Mouse (Mus musculus): ENCODE data around the gene Lsmem1. TPM values are rescaled to one million over a fixed set of nuclear protein-coding genes. Genes with fewer than 3 reads are reported as not detected.

Lsmem1 gene
- polyA plus RNA-seq, 2 experiments, result 1.9 to 2.0 TPM

DNA sequence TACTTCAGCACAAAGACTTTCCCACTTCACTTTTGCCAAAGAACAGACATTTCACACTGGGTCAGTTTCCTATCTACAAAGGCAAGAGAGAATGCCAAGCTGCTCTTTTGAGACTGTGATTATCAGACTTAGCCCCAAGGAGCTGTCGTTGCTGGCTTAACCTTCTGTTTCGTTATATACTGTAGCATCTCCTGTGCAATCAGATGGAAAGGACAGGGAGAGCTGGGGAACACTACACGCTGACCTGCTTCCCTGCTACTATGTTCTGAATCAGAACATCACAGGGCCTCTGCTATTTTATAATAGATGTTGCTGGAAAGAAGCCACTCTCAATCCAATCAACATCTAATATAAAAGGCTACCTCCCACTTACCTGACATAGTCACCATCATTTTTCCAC, 9.8 kb upstream of the Lsmem1 start:
- Histone ChIP-seq H3K4me1 (ENCODE audit: control insufficient read depth, insufficient read depth, low read length) (0 out of 2 replicates have a peak, but pooled peaks cover 4% of the 10 kb centered on the region), H3K27me3 (ENCODE audit: control insufficient read depth, insufficient read depth, low read length) (no peaks in the 10 kb centered on the region), H3K4me2 (replicated peaks; ENCODE audit: low read depth, low read length, severe bottlenecking) (no peak overlapping the region), H3K9ac (ENCODE audit: low read depth, low read length, severe bottlenecking) (no peak overlapping the region), H3K9me3 (ENCODE audit: control insufficient read depth, low read length) (0 out of 2 replicates have a peak, but pooled peaks cover 4% of the 10 kb centered on the region), H3K4me3 (replicated peaks; ENCODE audit: low read length) (no peak overlapping the region), H3K27ac (replicated peaks; ENCODE audit: low read depth, low read length) (no peak overlapping the region), H3K36me3 (ENCODE audit: control insufficient read depth, insufficient read depth, low read length) (peaks cover 78% of the 10 kb centered on the region)
- no peak for DNase-seq (ENCODE audit: low spot score)
- 90% methylated on average over 3 of the region's 3 CpGs for WGBS
- TF ChIP-seq POLR2A (IDR thresholded peaks at IDR 0.05; ENCODE audit: borderline replicate concordance, extremely low read depth, insufficient read depth, insufficient read length), result no peak
- no peak for ATAC-seq (ENCODE audit: low FRiP score, low read depth)

DNA sequence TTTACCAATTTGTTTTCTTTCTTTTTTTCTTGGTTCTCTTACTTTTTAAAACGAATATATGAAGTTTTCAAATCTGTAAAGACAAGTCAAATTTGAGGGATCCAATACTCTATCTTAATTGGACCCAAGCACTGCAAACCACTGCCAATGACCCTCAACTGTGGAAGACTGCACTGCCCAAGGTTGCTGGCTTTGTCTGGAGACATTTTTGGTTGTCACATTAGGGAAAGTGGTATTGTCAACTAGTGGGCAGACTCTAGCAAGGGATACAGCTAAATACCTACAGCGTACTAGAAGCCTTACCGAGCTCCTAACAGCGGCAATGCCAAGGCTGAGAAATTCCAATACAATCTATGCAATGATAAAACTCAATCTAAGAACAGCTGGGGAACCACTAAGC, 8.6 kb upstream of the Lsmem1 start:
- ATAC-seq (ENCODE audit: low FRiP score, low read depth) (no peak), DNase-seq (ENCODE audit: low spot score) (no peak)
- H3K4me3 ChIP-seq (replicated peaks; ENCODE audit: low read length), result no peak overlapping the region
- 0 out of 2 replicates have a peak, but pooled peaks cover 4% of the 10 kb centered on the region for H3K4me1 ChIP-seq (ENCODE audit: control insufficient read depth, insufficient read depth, low read length)
- no peaks in the 10 kb centered on the region for H3K27me3 ChIP-seq (ENCODE audit: control insufficient read depth, insufficient read depth, low read length)
- H3K9ac ChIP-seq (ENCODE audit: low read depth, low read length, severe bottlenecking), result no peak overlapping the region
- H3K36me3 ChIP-seq (ENCODE audit: control insufficient read depth, insufficient read depth, low read length), result peaks cover 74% of the 10 kb centered on the region
- TF ChIP-seq POLR2A (IDR thresholded peaks at IDR 0.05; ENCODE audit: borderline replicate concordance, extremely low read depth, insufficient read depth, insufficient read length), result no peak
- H3K4me2 ChIP-seq (replicated peaks; ENCODE audit: low read depth, low read length, severe bottlenecking), result no peak overlapping the region
- no peak overlapping the region for H3K27ac ChIP-seq (replicated peaks; ENCODE audit: low read depth, low read length)
- 0 out of 2 replicates have a peak, but pooled peaks cover 4% of the 10 kb centered on the region for H3K9me3 ChIP-seq (ENCODE audit: control insufficient read depth, low read length)
- WGBS, result 95% methylated on average over 4 of the region's 4 CpGs

DNA sequence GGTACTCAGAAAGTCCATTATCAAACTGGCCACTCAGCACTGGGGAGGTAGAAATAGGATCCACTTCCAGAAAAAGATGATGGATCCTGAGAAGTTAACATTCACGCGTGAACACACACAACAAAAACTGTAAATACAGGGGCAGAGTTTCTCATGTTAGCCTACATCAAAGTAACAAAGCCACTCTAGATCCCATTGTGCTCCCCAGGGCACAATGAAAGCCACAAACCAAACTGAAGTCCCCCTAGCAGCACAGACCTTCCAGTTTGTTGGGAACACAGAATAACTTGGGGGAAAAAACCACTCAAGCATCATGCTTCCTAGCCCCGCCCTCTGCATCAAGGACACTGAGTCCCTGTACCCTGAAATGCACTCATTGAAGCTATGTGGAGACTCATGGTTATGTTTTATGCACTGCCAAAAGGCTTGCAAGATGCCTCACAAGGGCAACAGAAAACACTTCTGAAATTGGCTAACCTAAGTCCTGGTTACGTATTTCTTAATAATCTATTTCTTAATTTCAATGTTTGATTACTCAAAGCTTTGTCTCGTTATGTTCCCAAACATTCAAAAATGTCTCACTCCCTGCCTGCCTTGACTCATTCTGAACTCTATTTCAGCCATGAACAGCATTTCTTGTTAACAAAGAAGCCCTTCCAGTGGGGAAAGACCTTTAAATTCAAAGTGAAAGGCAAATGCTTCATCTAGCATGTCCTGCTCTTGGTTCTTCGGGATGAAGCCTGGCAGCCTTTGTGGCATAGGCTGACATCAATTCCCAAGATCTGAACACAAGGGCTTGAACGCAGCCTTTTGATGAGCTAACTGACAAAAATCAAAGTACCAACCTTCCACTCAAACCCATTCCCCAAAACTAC, 3.1 kb upstream of the Lsmem1 start:
- peaks cover 50% of the 10 kb centered on the region for H3K36me3 ChIP-seq (ENCODE audit: control insufficient read depth, insufficient read depth, low read length)
- no peak for TF ChIP-seq POLR2A (IDR thresholded peaks at IDR 0.05; ENCODE audit: borderline replicate concordance, extremely low read depth, insufficient read depth, insufficient read length)
- H3K9me3 ChIP-seq (ENCODE audit: control insufficient read depth, low read length), result no peaks in the 10 kb centered on the region
- no peak overlapping the region for H3K27ac ChIP-seq (replicated peaks; ENCODE audit: low read depth, low read length)
- H3K4me3 ChIP-seq (replicated peaks; ENCODE audit: low read length), result no peak overlapping the region
- H3K4me1 ChIP-seq (ENCODE audit: control insufficient read depth, insufficient read depth, low read length), result no peaks in the 10 kb centered on the region
- ATAC-seq (ENCODE audit: low FRiP score, low read depth), result no peak
- no peak overlapping the region for H3K4me2 ChIP-seq (replicated peaks; ENCODE audit: low read depth, low read length, severe bottlenecking)
- 92% methylated on average over 7 of the region's 7 CpGs for WGBS
- no peaks in the 10 kb centered on the region for H3K27me3 ChIP-seq (ENCODE audit: control insufficient read depth, insufficient read depth, low read length)
- no peak overlapping the region for H3K9ac ChIP-seq (ENCODE audit: low read depth, low read length, severe bottlenecking)
- DNase-seq (ENCODE audit: low spot score), result no peak

DNA sequence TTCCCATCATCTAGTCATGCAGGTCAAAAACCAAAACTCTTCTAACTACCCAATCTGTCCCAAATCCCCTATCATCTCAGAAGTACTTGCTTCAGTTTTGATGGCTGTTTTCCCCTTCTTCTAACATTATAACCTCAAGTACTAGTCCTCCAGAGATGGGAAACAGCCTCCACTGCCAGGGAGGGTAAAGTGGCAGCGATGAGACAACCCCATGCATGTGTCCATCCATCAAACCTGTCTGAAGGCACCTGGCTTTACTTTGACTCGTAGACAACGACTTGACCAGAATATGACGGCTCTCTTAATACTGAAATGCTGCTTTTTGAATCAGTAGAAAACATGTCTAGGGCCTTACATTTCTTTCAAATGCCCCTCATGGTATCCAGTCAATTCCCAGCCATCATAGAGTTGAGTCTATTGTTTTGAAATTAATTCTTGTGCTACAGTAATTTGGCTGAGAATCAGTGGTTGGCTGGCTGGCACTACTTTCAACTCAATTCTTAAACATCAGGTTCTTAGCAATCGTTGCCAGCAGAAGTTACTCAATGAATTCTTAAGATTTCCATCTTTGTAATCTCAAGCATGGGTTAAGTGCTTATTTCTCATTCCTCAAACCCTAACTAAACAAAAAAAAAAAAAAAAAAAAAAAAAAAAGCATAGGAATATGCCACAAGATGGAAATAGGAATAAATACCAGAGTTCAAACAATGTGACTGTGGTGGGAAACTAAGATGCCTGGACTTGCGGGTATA, 1.4 kb upstream of the Lsmem1 start:
- Histone ChIP-seq H3K4me1 (ENCODE audit: control insufficient read depth, insufficient read depth, low read length) (no peaks in the 10 kb centered on the region), H3K4me2 (replicated peaks; ENCODE audit: low read depth, low read length, severe bottlenecking) (no peak overlapping the region), H3K9ac (ENCODE audit: low read depth, low read length, severe bottlenecking) (no peak overlapping the region), H3K27me3 (ENCODE audit: control insufficient read depth, insufficient read depth, low read length) (no peaks in the 10 kb centered on the region), H3K4me3 (replicated peaks; ENCODE audit: low read length) (no peak overlapping the region), H3K27ac (replicated peaks; ENCODE audit: low read depth, low read length) (no peak overlapping the region), H3K9me3 (ENCODE audit: control insufficient read depth, low read length) (no peaks in the 10 kb centered on the region), H3K36me3 (ENCODE audit: control insufficient read depth, insufficient read depth, low read length) (peaks cover 33% of the 10 kb centered on the region)
- no peak for TF ChIP-seq POLR2A (IDR thresholded peaks at IDR 0.05; ENCODE audit: borderline replicate concordance, extremely low read depth, insufficient read depth, insufficient read length)
- DNase-seq (ENCODE audit: low spot score), result no peak
- ATAC-seq (ENCODE audit: low FRiP score, low read depth), result no peak
- WGBS, result 90% methylated on average over 6 of the region's 6 CpGs

DNA sequence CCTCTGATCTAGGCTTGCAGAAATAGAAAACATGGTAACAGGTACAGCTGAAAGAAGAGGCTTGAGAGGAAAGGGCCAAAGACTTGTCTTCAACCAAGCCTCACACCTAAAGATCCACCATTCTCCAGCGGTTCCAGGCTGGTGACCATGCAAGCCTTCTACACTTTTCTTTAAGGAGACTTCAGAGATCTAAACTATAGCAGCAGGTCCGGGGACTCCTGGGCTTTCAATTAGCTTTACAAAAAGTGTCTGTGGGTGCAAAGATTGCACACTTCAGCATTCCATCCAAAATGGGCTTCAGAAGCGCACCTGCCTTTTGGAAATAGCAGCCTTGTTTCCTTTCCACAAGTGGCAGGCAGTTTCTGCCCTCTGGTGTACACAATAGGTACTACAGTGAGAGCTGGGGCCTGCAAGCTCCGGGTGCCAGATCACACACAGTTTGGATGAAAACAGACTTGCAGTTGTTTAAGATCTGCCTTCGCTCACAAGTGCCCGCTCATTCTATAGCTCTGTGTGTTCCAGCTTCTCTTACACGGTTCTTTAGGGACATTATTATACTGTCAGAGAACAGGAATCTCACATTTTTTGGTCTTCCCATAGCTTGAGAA, 609 bp upstream of the Lsmem1 start:
- no peak for TF ChIP-seq POLR2A (IDR thresholded peaks at IDR 0.05; ENCODE audit: borderline replicate concordance, extremely low read depth, insufficient read depth, insufficient read length)
- Histone ChIP-seq H3K9me3 (ENCODE audit: control insufficient read depth, low read length) (no peaks in the 10 kb centered on the region), H3K4me1 (ENCODE audit: control insufficient read depth, insufficient read depth, low read length) (no peaks in the 10 kb centered on the region), H3K4me2 (replicated peaks; ENCODE audit: low read depth, low read length, severe bottlenecking) (no peak overlapping the region), H3K36me3 (ENCODE audit: control insufficient read depth, insufficient read depth, low read length) (peaks cover 26% of the 10 kb centered on the region), H3K4me3 (replicated peaks; ENCODE audit: low read length) (no peak overlapping the region), H3K27me3 (ENCODE audit: control insufficient read depth, insufficient read depth, low read length) (no peaks in the 10 kb centered on the region), H3K9ac (ENCODE audit: low read depth, low read length, severe bottlenecking) (no peak overlapping the region), H3K27ac (replicated peaks; ENCODE audit: low read depth, low read length) (no peak overlapping the region)
- 42% methylated on average over 7 of the region's 7 CpGs for WGBS
- 0 out of 2 replicates have a peak, but pooled peaks have one; percentile 37 for ATAC-seq (ENCODE audit: low FRiP score, low read depth)
- no peak for DNase-seq (ENCODE audit: low spot score)
